Mouse (Mus musculus) midbrain, embryonic 11.5 days (tissue): ENCODE data around the gene Dync1i2. TPM values are rescaled to one million over a fixed set of nuclear protein-coding genes. Genes with fewer than 3 reads are reported as not detected.

Experiments
- ATAC-seq: fragments of 200-750 bp; cut with Nextera tagmentation; 2 replicates; pipeline ENCODE4 v1.8.0; 2017; ENCODE audit warnings: moderate TSS enrichment, moderate library complexity; ENCODE audit not compliant: low FRiP score
- DNase-seq: peaks from one replicate; pipeline ENCODE4 v3.0.0; 2015; ENCODE audit warnings: low spot score; ENCODE audit errors: missing footprints
- H3K27ac ChIP-seq: fragments of 300-500 bp; sonication (generic); 2 replicates; pipeline ENCODE4 v1.5.1; 2014; ENCODE audit warnings: low read depth, low read length
- H3K27me3 ChIP-seq: fragments of 300-500 bp; sonication (generic); 2 replicates; pipeline ENCODE4 v1.6.1; 2014; ENCODE audit warnings: mild to moderate bottlenecking, low read length, moderate library complexity, mixed read lengths; ENCODE audit not compliant: control insufficient read depth, insufficient read depth
- H3K36me3 ChIP-seq: fragments of 300-500 bp; sonication (generic); 2 replicates; pipeline ENCODE4 v1.6.1; 2014; ENCODE audit warnings: mild to moderate bottlenecking, low read length, moderate library complexity, mixed read lengths; ENCODE audit not compliant: control insufficient read depth, insufficient read depth
- H3K4me1 ChIP-seq: fragments of 300-500 bp; sonication (generic); 2 replicates; pipeline ENCODE4 v1.6.1; 2014; ENCODE audit warnings: low read length; ENCODE audit not compliant: control insufficient read depth, insufficient read depth
- H3K4me2 ChIP-seq: fragments of 300-500 bp; sonication (generic); 2 replicates; pipeline ENCODE4 v1.6.1; 2014; ENCODE audit warnings: mild to moderate bottlenecking, moderate library complexity
- H3K4me3 ChIP-seq: fragments of 300-500 bp; sonication (generic); 2 replicates; pipeline ENCODE4 v1.5.1; 2014; ENCODE audit warnings: low read depth, low read length
- H3K9ac ChIP-seq: fragments of 300-500 bp; sonication (generic); 2 replicates; pipeline ENCODE4 v1.6.1; 2014; ENCODE audit warnings: low read length
- H3K9me3 ChIP-seq: fragments of 300-500 bp; sonication (generic); 2 replicates; pipeline ENCODE4 v1.6.1; 2016; ENCODE audit warnings: low read length; ENCODE audit not compliant: control insufficient read depth
- WGBS: fragments of 180-500 bp; shearing (Covaris S2); extraction: QIAGEN DNeasy Blood & Tissue Kit; methylation state at CpG from one replicate; pipeline ENCODE4 v1.1.7; 2014; 5-methylcytosine and 5-hydroxymethylcytosine counted together
- polyA plus RNA-seq: library from polyadenylated mRNA; unstranded; fragments of >200 nt; fragmentation: Nextera tagmentation; extraction: Ambion mirVana; gene quantifications from 2 replicates; pipeline ENCODE4 v1.2.1, GENCODE M21; 2014

The Dync1i2 gene
- polyA plus RNA-seq, 1 experiment from 2014 or later = 189 TPM

DNA sequence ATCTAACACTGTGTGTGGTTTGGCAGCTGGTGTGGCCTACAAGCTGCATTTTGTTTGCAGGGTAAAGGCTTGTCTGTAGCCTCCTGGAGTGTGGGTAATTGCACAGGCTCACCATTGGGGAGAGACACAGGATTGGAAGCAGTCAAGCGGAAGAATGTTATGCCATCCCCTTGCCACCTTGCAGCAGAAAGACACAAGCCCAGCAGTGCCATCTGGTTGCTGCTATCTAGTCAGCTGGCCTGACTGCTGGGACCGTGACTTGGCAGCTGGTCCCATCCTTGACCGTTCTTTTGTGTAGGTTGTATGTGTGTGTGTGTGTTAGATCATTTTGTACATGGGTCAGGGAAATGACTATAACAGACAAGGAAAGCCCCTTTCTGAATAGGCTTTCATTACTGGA lies 33.9 kb downstream of the Dync1i2 start:
- Histone ChIP-seq H3K4me2 (no peak overlapping the region), H3K36me3 (peaks cover 6% of the 10 kb centered on the region), H3K4me1 (no peaks in the 10 kb centered on the region), H3K4me3 (no peak overlapping the region), H3K9me3 (no peaks in the 10 kb centered on the region), H3K27me3 (no peaks in the 10 kb centered on the region), H3K27ac (no peak overlapping the region), H3K9ac (no peak overlapping the region)
- ATAC-seq (no peak), DNase-seq (peak; percentile 81)
- 79% methylated on average over 3 of the region's 3 CpGs for WGBS

DNA sequence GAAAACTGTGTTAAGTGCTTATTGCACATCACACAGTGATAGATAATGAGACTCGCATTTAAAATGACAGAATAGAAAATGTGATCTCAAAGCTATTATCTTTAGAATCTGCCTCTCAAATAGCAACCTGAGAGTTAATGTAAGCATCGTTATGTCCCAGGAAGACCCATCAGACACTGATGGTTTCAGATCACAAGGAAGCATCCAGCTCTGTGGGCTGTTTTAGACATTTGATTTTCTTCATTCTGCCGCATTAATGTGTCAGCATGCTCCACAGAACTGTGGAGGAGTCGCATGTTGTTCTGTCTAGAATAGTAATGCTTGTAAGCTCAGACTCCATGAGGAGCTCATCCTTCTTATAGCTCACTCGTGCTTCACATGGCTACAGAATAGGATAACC lies 34.6 kb downstream of the Dync1i2 start:
- no peak overlapping the region for H3K9ac ChIP-seq
- ATAC-seq (no peak), DNase-seq (peak; percentile 85)
- no peak overlapping the region for H3K4me2 ChIP-seq
- no peaks in the 10 kb centered on the region for H3K4me1 ChIP-seq
- peaks cover 11% of the 10 kb centered on the region for H3K36me3 ChIP-seq
- no peaks in the 10 kb centered on the region for H3K27me3 ChIP-seq
- no peak overlapping the region for H3K4me3 ChIP-seq
- WGBS = 87% methylated on average over 5 of the region's 5 CpGs
- no peaks in the 10 kb centered on the region for H3K9me3 ChIP-seq
- H3K27ac ChIP-seq = no peak overlapping the region

DNA sequence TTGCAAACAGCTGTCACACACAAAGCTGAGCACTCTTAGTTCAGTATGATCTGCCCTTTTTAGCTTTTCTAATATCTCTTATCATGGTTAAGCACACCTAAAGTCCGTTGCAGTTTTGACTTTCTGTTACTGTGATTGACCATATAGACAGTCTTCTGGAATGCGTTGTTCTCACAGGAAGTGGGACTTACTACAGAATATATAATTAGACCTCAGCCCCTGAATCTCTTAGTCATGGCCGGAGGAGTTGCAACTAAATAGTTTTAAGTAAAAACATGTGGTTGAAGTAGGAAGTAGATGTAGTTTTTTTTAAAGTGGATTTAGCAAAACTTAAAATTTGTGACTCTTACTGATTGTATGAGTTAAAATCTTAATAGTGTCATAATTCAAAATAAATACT lies 36.6 kb downstream of the Dync1i2 start:
- WGBS = 88% methylated on average over 3 of the region's 3 CpGs
- no peak for ATAC-seq
- peaks cover 15% of the 10 kb centered on the region for H3K36me3 ChIP-seq

DNA sequence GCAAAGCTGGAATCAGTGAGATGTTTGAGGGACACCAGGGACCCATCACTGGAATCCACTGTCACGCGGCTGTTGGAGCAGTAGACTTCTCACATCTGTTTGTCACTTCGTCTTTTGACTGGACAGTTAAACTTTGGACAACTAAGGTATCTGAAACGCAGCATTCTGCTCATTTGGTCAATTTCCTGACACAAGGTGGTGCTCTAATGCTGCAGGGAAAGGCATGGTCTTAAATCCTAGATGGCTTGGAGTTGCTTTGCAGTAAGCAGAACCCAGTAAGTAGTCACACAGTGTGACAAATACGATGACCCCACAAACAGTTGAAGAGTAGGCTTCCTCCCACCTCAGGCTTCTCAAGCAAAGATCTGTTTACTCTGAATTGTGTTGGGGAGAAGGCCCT lies 39.3 kb downstream of the Dync1i2 start:
- Histone ChIP-seq H3K4me2 (no peak overlapping the region), H3K4me1 (no peaks in the 10 kb centered on the region), H3K4me3 (no peak overlapping the region), H3K27ac (no peak overlapping the region), H3K9me3 (no peaks in the 10 kb centered on the region), H3K36me3 (peaks cover 15% of the 10 kb centered on the region), H3K27me3 (no peaks in the 10 kb centered on the region), H3K9ac (no peak overlapping the region)
- 82% methylated on average over 5 of the region's 5 CpGs for WGBS
- no peak for ATAC-seq
- DNase-seq = no peak

More for the DNA sequence above, 36.6 kb downstream of the Dync1i2 start:
- Histone ChIP-seq H3K27me3 (no peaks in the 10 kb centered on the region), H3K9ac (no peak overlapping the region), H3K4me3 (no peak overlapping the region), H3K9me3 (no peaks in the 10 kb centered on the region), H3K4me1 (no peaks in the 10 kb centered on the region), H3K4me2 (no peak overlapping the region), H3K27ac (no peak overlapping the region)
- DNase-seq = no peak

DNA sequence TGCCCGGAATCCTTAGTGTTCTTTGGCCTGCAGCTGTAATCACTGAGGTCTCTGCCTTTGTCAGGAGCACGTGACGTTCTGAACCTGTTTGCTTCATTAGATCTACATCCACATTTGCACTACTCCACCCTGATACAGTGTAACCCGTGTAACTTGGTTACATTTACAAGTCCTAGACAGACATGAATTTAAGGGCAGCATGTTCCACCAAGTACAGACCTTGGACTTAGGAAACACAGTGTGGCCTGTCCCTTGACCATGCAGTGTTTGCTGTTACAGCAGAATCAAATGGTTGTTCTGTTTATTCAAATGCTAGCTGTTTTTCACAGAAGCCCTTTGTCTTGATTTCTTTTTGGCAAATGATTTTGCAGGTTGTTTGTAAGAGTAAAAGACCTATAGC lies 43.3 kb downstream of the Dync1i2 start:
- no peaks in the 10 kb centered on the region for H3K9me3 ChIP-seq
- 93% methylated on average over 4 of the region's 4 CpGs for WGBS
- no peak overlapping the region for H3K9ac ChIP-seq
- H3K27me3 ChIP-seq = no peaks in the 10 kb centered on the region
- no peak overlapping the region for H3K27ac ChIP-seq
- H3K4me2 ChIP-seq = no peak overlapping the region
- no peak overlapping the region for H3K4me3 ChIP-seq
- no peaks in the 10 kb centered on the region for H3K4me1 ChIP-seq
- no peak for DNase-seq
- no peak for ATAC-seq
- H3K36me3 ChIP-seq = peaks cover 14% of the 10 kb centered on the region

DNA sequence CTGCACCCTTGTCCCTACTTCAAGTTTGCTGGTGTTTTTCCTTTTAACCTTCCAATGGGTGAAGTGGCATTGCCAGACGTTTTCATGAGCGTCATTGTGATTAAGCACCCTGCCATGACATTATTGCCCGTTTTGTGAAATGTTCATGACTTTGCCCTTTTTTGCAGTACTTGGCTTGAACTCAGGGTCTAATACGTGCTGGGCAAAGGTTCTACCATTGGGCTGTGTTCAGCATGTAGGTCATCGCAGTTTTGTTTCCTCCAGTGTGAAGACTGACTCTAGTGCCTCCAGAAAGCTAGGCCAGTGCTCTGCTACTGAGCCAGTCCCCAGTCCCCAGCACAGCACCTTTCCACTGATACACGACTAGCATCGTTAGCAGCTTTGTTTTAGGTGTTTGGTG lies 45.1 kb downstream of the Dync1i2 start:
- Histone ChIP-seq H3K4me1 (no peaks in the 10 kb centered on the region), H3K27me3 (no peaks in the 10 kb centered on the region), H3K4me2 (no peak overlapping the region), H3K9ac (no peak overlapping the region), H3K4me3 (no peak overlapping the region), H3K36me3 (peaks cover 15% of the 10 kb centered on the region), H3K9me3 (no peaks in the 10 kb centered on the region), H3K27ac (no peak overlapping the region)
- 95% methylated on average over 7 of the region's 7 CpGs for WGBS
- ATAC-seq (no peak), DNase-seq (no peak)

DNA sequence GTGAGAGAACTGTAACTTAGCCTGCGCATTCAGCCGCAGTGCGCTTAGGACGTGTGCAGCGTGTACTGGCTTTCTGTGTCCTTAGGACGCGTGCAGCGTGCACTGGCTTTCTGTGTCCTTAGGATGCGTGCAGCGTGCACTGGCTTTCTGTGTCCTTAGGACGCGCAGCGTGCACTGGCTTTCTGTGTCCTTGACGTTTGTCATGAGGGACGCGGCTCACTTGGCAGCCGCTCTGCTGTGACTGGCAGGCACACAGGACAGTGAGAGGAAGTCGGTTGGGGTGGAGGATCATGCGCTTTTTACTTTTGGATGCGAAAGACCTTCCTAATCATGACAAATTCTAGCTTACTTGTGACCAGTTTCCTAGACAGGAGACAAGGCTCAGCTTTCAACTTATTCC lies 53.1 kb downstream of the Dync1i2 start:
- no peak for DNase-seq
- 94% methylated on average over 20 of the region's 20 CpGs for WGBS

DNA sequence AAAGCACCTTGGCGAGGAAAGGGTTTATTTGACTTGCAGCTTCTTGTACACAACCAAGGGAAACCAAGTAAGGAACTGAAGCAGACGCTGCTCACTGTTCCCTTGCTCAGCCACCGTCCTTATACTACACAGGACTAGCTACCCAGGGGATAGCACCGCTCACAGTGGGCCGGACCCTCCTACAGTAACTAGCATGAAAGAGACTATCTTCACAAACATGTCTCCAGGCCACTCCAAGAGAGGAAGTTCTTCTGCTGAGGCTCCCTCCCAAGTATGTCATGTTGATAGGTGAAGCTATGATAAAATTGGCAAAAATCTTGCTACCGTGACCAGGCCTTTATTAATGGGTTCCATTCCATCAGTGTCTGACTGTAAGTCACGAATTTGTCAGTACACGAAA lies 57.2 kb downstream of the Dync1i2 start:
- ATAC-seq (no peak), DNase-seq (no peak)
- Histone ChIP-seq H3K9ac (no peak overlapping the region), H3K27ac (no peak overlapping the region), H3K4me1 (no peaks in the 10 kb centered on the region), H3K36me3 (no peaks in the 10 kb centered on the region; the same call in 1 of the 2 replicates), H3K27me3 (no peaks in the 10 kb centered on the region), H3K9me3 (no peaks in the 10 kb centered on the region), H3K4me2 (no peak overlapping the region), H3K4me3 (no peak overlapping the region)
- 95% methylated on average over 8 of the region's 8 CpGs for WGBS

More for the DNA sequence above, 53.1 kb downstream of the Dync1i2 start:
- no peaks in the 10 kb centered on the region for H3K27me3 ChIP-seq
- H3K4me3 ChIP-seq = no peak overlapping the region
- peaks cover 6% of the 10 kb centered on the region for H3K36me3 ChIP-seq
- H3K4me1 ChIP-seq = no peaks in the 10 kb centered on the region
- no peak overlapping the region for H3K4me2 ChIP-seq
- H3K27ac ChIP-seq = no peak overlapping the region
- H3K9ac ChIP-seq = no peak overlapping the region
- no peaks in the 10 kb centered on the region for H3K9me3 ChIP-seq
- no peak for ATAC-seq

DNA sequence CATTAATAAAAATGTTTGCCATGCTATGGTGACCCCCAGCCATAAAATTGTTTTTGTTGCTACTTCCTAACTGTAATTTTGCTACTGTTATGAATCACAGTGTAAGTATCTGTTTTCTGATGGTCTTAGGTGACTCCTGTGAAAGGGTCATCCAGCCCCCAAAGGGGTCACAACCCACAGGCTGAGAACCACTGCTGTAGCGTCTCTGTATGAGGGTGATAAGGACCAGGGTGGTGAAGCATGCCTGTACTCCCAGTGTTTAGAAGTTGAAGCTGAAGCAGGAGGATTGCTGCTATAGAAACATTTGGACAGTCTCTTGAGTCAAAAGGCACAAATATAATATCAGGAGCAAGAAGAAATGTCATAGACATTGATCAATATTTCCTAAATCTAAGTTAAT lies 57.8 kb downstream of the Dync1i2 start:
- Histone ChIP-seq H3K4me3 (no peak overlapping the region), H3K9ac (no peak overlapping the region), H3K27me3 (no peaks in the 10 kb centered on the region), H3K4me1 (no peaks in the 10 kb centered on the region), H3K36me3 (no peaks in the 10 kb centered on the region; the same call in 1 of the 2 replicates), H3K27ac (no peak overlapping the region), H3K9me3 (no peaks in the 10 kb centered on the region), H3K4me2 (no peak overlapping the region)
- WGBS = 72% methylated on average over 1 of the region's 1 CpGs
- no peak for ATAC-seq
- no peak for DNase-seq

DNA sequence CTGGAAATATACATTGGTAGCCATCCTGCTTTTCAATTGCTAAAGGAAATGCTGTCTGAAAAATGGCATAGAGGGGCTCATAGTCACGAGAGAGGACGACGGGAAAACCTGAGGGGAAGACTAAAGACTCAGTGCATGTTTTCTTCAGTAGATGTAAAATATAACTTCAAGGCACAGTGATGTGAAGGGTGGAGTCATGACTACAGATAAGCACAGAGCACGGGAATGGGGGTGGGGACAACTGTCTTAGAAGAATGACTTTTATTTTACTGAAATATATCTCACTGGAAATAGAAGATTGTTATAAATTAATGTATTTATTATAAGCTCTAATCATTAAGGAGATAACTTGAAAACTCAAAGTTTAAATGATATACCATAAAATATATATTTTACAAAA lies 58.6 kb downstream of the Dync1i2 start:
- ATAC-seq (no peak), DNase-seq (no peak)
- H3K9ac ChIP-seq = no peak overlapping the region
- H3K9me3 ChIP-seq = no peaks in the 10 kb centered on the region
- no peak overlapping the region for H3K4me3 ChIP-seq
- no peaks in the 10 kb centered on the region for H3K27me3 ChIP-seq
- WGBS = 82% methylated on average over 4 of the region's 4 CpGs
- H3K4me1 ChIP-seq = no peaks in the 10 kb centered on the region
- no peaks in the 10 kb centered on the region; the same call in 1 of the 2 replicates for H3K36me3 ChIP-seq
- no peak overlapping the region for H3K4me2 ChIP-seq
- no peak overlapping the region for H3K27ac ChIP-seq
